In genomic region chr4:117134601-117134995, GRCm38 (mm10) we compare ENCODE assay signal across 10 mouse cellular contexts. TPM values are rescaled to one million over a fixed set of nuclear protein-coding genes. Genes with fewer than 3 reads are reported as not detected.
DNase-seq lines count a peak whose midpoint lies in the region; ATAC-seq and TF ChIP-seq lines count a peak whose summit lies in the region.
"Had no signal": no experiment of that assay in that cellular context is flagged by ENCODE, and none has a peak within 500 bp of the region (broad histone marks: within the 10 kb centered on the region; RNA-seq: fewer than 3 reads in every experiment).

No protein-coding gene starts in this region.

- no peak overlapping the region for H3K4me3 ChIP-seq in kidney, adult 2 months (ENCODE audit: insufficient read depth, low read depth, low read length)
- no peak overlapping the region; the same call in 1 of the 2 replicates for H3K4me3 ChIP-seq in embryonic facial prominence, embryonic 12.5 days
- 0 out of 2 replicates have a peak overlapping the region, but pooled peaks have one; percentile 83 for H3K4me3 ChIP-seq in hindbrain, embryonic 12.5 days
- H3K4me3 ChIP-seq in midbrain, embryonic 12.5 days, result peak overlapping the region; percentile 88; the same call in 1 of the 2 replicates

- H3K9me3 ChIP-seq in embryonic facial prominence, embryonic 12.5 days, result no peaks in the 10 kb centered on the region
- no peaks in the 10 kb centered on the region for H3K9me3 ChIP-seq in hindbrain, embryonic 12.5 days (replicated peaks)
- no peaks in the 10 kb centered on the region for H3K9me3 ChIP-seq in midbrain, embryonic 12.5 days
- H3K9me3 ChIP-seq: G1E had no signal

- TF ChIP-seq POLR2A in kidney, adult 2 months (IDR thresholded peaks at IDR 0.05; ENCODE audit: low read depth, low read length), result no peak

- H3K9ac ChIP-seq in embryonic facial prominence, embryonic 12.5 days, result no peak overlapping the region; the same call in 1 of the 2 replicates
- no peak overlapping the region for H3K9ac ChIP-seq in hindbrain, embryonic 12.5 days
- H3K9ac ChIP-seq in midbrain, embryonic 12.5 days (replicated peaks), result peak overlapping the region; percentile 48; the same call in 1 of the 2 replicates

- peak overlapping the region; percentile 25; the same call in 1 of the 2 replicates for H3K27ac ChIP-seq in kidney, adult 2 months (ENCODE audit: insufficient read depth, low read depth, low read length)
- H3K27ac ChIP-seq in embryonic facial prominence, embryonic 12.5 days, result no peak overlapping the region
- H3K27ac ChIP-seq in hindbrain, embryonic 12.5 days, result no peak overlapping the region
- H3K27ac ChIP-seq in midbrain, embryonic 12.5 days (replicated peaks), result 0 out of 2 replicates have a peak overlapping the region, but pooled peaks have one; percentile 44

- no peaks in the 10 kb centered on the region for H3K36me3 ChIP-seq in kidney, adult 2 months (ENCODE audit: control insufficient read depth, insufficient read depth, low read length)
- no peaks in the 10 kb centered on the region for H3K36me3 ChIP-seq in embryonic facial prominence, embryonic 12.5 days
- H3K36me3 ChIP-seq in hindbrain, embryonic 12.5 days, result peaks cover 4% of the 10 kb centered on the region
- 0 out of 2 replicates have a peak, but pooled peaks cover 5% of the 10 kb centered on the region for H3K36me3 ChIP-seq in midbrain, embryonic 12.5 days

- no peak for TF ChIP-seq CTCF in kidney, adult 2 months (conservative IDR thresholded peaks at IDR 0.05; ENCODE audit: insufficient read depth, insufficient read length, low read depth, low read length)

- peak overlapping the region; percentile 96; the same call in 1 of the 2 replicates for H3K4me2 ChIP-seq in embryonic facial prominence, embryonic 12.5 days (replicated peaks)
- H3K4me2 ChIP-seq in hindbrain, embryonic 12.5 days (replicated peaks), result peak overlapping the region; percentile 82
- H3K4me2 ChIP-seq in midbrain, embryonic 12.5 days (replicated peaks), result peak overlapping the region; percentile 84; the same call in 1 of the 2 replicates

- WGBS in kidney, adult 2 months, result 20% methylated on average over 2 of the region's 2 CpGs
- 29% methylated on average over 2 of the region's 2 CpGs for WGBS in embryonic facial prominence, embryonic 12.5 days
- WGBS in hindbrain, embryonic 12.5 days, result 39% methylated on average over 2 of the region's 2 CpGs
- WGBS in midbrain, embryonic 12.5 days, result 36% methylated on average over 2 of the region's 2 CpGs

- ATAC-seq in embryonic facial prominence, embryonic 12.5 days (ENCODE audit: insufficient number of reproducible peaks, insufficient read depth, low FRiP score, low TSS enrichment), result no peak
- no peak for ATAC-seq in hindbrain, embryonic 12.5 days (ENCODE audit: low FRiP score)
- ATAC-seq in midbrain, embryonic 12.5 days (ENCODE audit: low FRiP score, low read depth), result no peak

- H3K27me3 ChIP-seq in kidney, adult 2 months (replicated peaks; ENCODE audit: control insufficient read depth, insufficient read depth, low read length), result no peaks in the 10 kb centered on the region
- peaks cover 29% of the 10 kb centered on the region for H3K27me3 ChIP-seq in embryonic facial prominence, embryonic 12.5 days
- 0 out of 2 replicates have a peak, but pooled peaks cover 11% of the 10 kb centered on the region for H3K27me3 ChIP-seq in hindbrain, embryonic 12.5 days
- H3K27me3 ChIP-seq in midbrain, embryonic 12.5 days, result peaks cover 5% of the 10 kb centered on the region; the same call in 1 of the 2 replicates

- DNase-seq in kidney, adult 2 months, result peak; percentile 45
- no peak for DNase-seq in kidney, postnatal 10 days
- DNase-seq in frontal cortex, postnatal 36 days (ENCODE audit: low spot score in 2 of 2), result no peak
- no peak for DNase-seq in spleen, postnatal 4 days (ENCODE audit: low spot score in 2 of 2)
- no peak for DNase-seq in spleen, postnatal 10 days (ENCODE audit: low spot score in 2 of 2)

- peaks cover 12% of the 10 kb centered on the region; the same call in 1 of the 2 replicates for H3K4me1 ChIP-seq in kidney, adult 2 months (ENCODE audit: control insufficient read depth, insufficient read depth, low read length)
- H3K4me1 ChIP-seq in embryonic facial prominence, embryonic 12.5 days, result peaks cover 17% of the 10 kb centered on the region; the same call in 1 of the 2 replicates
- H3K4me1 ChIP-seq in hindbrain, embryonic 12.5 days, result peaks cover 35% of the 10 kb centered on the region
- peaks cover 36% of the 10 kb centered on the region for H3K4me1 ChIP-seq in midbrain, embryonic 12.5 days

RNA-seq across cellular contexts. Expression of gene Plk3, which starts 0.8 kb away (rescaled TPM):
- polyA plus RNA-seq in kidney, adult 2 months (2012; rRNA removed), result 6.9 and 8.6 TPM in 2 replicates
- polyA plus RNA-seq in embryonic facial prominence, embryonic 12.5 days (2016; fragmentation: Nextera tagmentation; extraction: Ambion mirVana), result 5.0 and 5.5 TPM in 2 replicates
- 26.4 and 29.6 TPM in 2 replicates for polyA plus RNA-seq in hindbrain, embryonic 12.5 days (2016; fragmentation: Nextera tagmentation; extraction: Ambion mirVana)
- polyA plus RNA-seq in midbrain, embryonic 12.5 days (2016; fragmentation: Nextera tagmentation; extraction: Ambion mirVana), result 33.1 and 40.4 TPM in 2 replicates

RNA-seq across cellular contexts. Expression of gene Tctex1d4, which starts 8.0 kb away (rescaled TPM):
- polyA plus RNA-seq in kidney, adult 2 months (2012; rRNA removed), result 0.20 TPM in 1 of 2 replicates, not detected in the other
- not detected in 2 replicates for polyA plus RNA-seq in embryonic facial prominence, embryonic 12.5 days (2016; fragmentation: Nextera tagmentation; extraction: Ambion mirVana)
- polyA plus RNA-seq in hindbrain, embryonic 12.5 days (2016; fragmentation: Nextera tagmentation; extraction: Ambion mirVana), result 0.34 TPM in 1 of 2 replicates, not detected in the other
- not detected in 2 replicates for polyA plus RNA-seq in midbrain, embryonic 12.5 days (2016; fragmentation: Nextera tagmentation; extraction: Ambion mirVana)
- polyA plus RNA-seq: limb, embryonic 11.5 days had no signal

RNA-seq across cellular contexts. Expression of gene Btbd19, which starts 9.1 kb away (rescaled TPM):
- 4.5 and 4.6 TPM in 2 replicates for polyA plus RNA-seq in kidney, adult 2 months (2012; rRNA removed)
- 4.4 and 4.9 TPM in 2 replicates for polyA plus RNA-seq in embryonic facial prominence, embryonic 12.5 days (2016; fragmentation: Nextera tagmentation; extraction: Ambion mirVana)
- polyA plus RNA-seq in hindbrain, embryonic 12.5 days (2016; fragmentation: Nextera tagmentation; extraction: Ambion mirVana), result 4.0 and 4.5 TPM in 2 replicates
- polyA plus RNA-seq in midbrain, embryonic 12.5 days (2016; fragmentation: Nextera tagmentation; extraction: Ambion mirVana), result 3.8 and 4.2 TPM in 2 replicates

RNA-seq across cellular contexts. Expression of gene Rps8, which starts 21.4 kb away (rescaled TPM):
- 372 and 534 TPM in 2 replicates for polyA plus RNA-seq in kidney, adult 2 months (2012; rRNA removed)
- polyA plus RNA-seq in embryonic facial prominence, embryonic 12.5 days (2016; fragmentation: Nextera tagmentation; extraction: Ambion mirVana), result 804 and 834 TPM in 2 replicates
- 588 and 618 TPM in 2 replicates for polyA plus RNA-seq in hindbrain, embryonic 12.5 days (2016; fragmentation: Nextera tagmentation; extraction: Ambion mirVana)
- polyA plus RNA-seq in midbrain, embryonic 12.5 days (2016; fragmentation: Nextera tagmentation; extraction: Ambion mirVana), result 573 and 608 TPM in 2 replicates

RNA-seq across cellular contexts. Expression of gene Ptch2, which starts 38.7 kb away (rescaled TPM):
- polyA plus RNA-seq in kidney, adult 2 months (2012; rRNA removed), result 5.0 and 7.1 TPM in 2 replicates
- 10.4 and 12.1 TPM in 2 replicates for polyA plus RNA-seq in embryonic facial prominence, embryonic 12.5 days (2016; fragmentation: Nextera tagmentation; extraction: Ambion mirVana)
- 4.5 and 5.9 TPM in 2 replicates for polyA plus RNA-seq in hindbrain, embryonic 12.5 days (2016; fragmentation: Nextera tagmentation; extraction: Ambion mirVana)
- 5.3 and 7.0 TPM in 2 replicates for polyA plus RNA-seq in midbrain, embryonic 12.5 days (2016; fragmentation: Nextera tagmentation; extraction: Ambion mirVana)
- polyA plus RNA-seq: G1E had no signal

Comparison
In these comparisons a context has a peak if more than half of its experiments do, and no peak if none do; other contexts are left out.
1. H3K27ac ChIP-seq: peak in kidney, adult 2 months (single experiment) and midbrain, embryonic 12.5 days (single experiment); none in embryonic facial prominence, embryonic 12.5 days (single experiment) and hindbrain, embryonic 12.5 days (single experiment).
2. H3K4me3 ChIP-seq: peak in hindbrain, embryonic 12.5 days (single experiment) and midbrain, embryonic 12.5 days (single experiment); none in kidney, adult 2 months (single experiment) and embryonic facial prominence, embryonic 12.5 days (single experiment).
3. Peak in every context shown above with its lines, with median percentiles within 50 percentile points of each other: H3K4me2 ChIP-seq.